Mouse (Mus musculus) erythroblast, embryonic 14.5 days (primary cell): Measurements from ENCODE around the gene Aff2.

Source experiments
- GATA1 ChIP-seq: IDR thresholded peaks from 2 replicates; pipeline ENCODE4 v1.6.1; 2012; ENCODE audit warnings: low read length, inconsistent platforms, mixed read lengths
- TAL1 ChIP-seq: IDR thresholded peaks from 3 replicates; pipeline ENCODE4 v1.6.1; 2012; ENCODE audit warnings: low read length, inconsistent platforms, mixed read lengths

DNA sequence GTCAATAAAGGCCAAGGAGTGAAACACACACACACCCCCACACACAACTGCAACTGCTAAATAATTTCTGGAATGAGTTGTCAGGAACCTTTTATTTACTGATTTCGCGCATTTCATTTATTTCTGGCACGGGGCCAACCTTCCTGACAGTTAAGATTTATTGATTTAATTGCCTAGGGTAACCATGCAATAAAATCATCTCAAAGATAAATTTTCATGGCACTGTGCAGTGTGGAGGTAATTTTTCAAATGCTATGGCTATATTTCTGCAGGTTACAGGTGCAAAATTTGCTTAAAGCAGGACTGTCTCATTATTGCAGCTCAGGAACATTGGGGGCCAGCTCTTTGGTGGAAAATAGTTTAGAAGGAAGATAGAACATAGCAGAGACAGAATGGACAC is 531.6 kb downstream of the Aff2 start:
- TF ChIP-seq TAL1: no peak
- TF ChIP-seq GATA1: no peak
